Mouse (Mus musculus) MEL-GATA-1-ER (cell line): ENCODE measurements around the gene Kl.

Experiments used
- DNase-seq: peaks from one replicate; pipeline ENCODE4 v3.0.0-alpha.2; 2012; ENCODE audit warnings: low read depth; ENCODE audit errors: extremely low read depth

Gene Kl

GRCm38 (mm10) chr5:151027171-151027570, 74.8 kb downstream of the Kl start:
- no peak for DNase-seq

GRCm38 (mm10) chr5:151028906-151029305, 76.5 kb downstream of the Kl start:
- no peak for DNase-seq

- DNase-seq, result no peak
Measured at GRCm38 (mm10) chr5:151034715-151035512, 82.5 kb downstream of the Kl start.

GRCm38 (mm10) chr5:151037871-151038270, 85.5 kb downstream of the Kl start:
- DNase-seq, result no peak

GRCm38 (mm10) chr5:151042911-151043310, 90.5 kb downstream of the Kl start:
- DNase-seq, result no peak
